Mouse (Mus musculus) ovary, postnatal 10 days (tissue): ENCODE results near the gene Man1c1.

Source experiments
- DNase-seq: peaks from one replicate; pipeline ENCODE4 v3.0.0; 2022; ENCODE audit warnings: low spot score

The Man1c1 gene

GRCm38 (mm10) chr4:134603553-134603952 is 100.5 kb downstream of the Man1c1 start:
- DNase-seq: no peak

GRCm38 (mm10) chr4:134602610-134603009 is 101.5 kb downstream of the Man1c1 start:
- DNase-seq: no peak

- no peak for DNase-seq
Measured at GRCm38 (mm10) chr4:134601981-134602380, 102.1 kb downstream of the Man1c1 start.

GRCm38 (mm10) chr4:134601404-134601803 is 102.7 kb downstream of the Man1c1 start:
- DNase-seq: no peak

- DNase-seq: no peak
Measured at GRCm38 (mm10) chr4:134600777-134601176, 103.3 kb downstream of the Man1c1 start.

GRCm38 (mm10) chr4:134600060-134600459 is 104.0 kb downstream of the Man1c1 start:
- no peak for DNase-seq

GRCm38 (mm10) chr4:134596816-134597692 is 107.0 kb downstream of the Man1c1 start:
- no peak for DNase-seq

GRCm38 (mm10) chr4:134594731-134595439 is 109.2 kb downstream of the Man1c1 start:
- no peak for DNase-seq

GRCm38 (mm10) chr4:134592442-134592841 is 111.6 kb downstream of the Man1c1 start:
- no peak for DNase-seq

GRCm38 (mm10) chr4:134591506-134592061 is 112.5 kb downstream of the Man1c1 start:
- peak; percentile 50 for DNase-seq

- no peak for DNase-seq
Measured at GRCm38 (mm10) chr4:134590227-134590926, 113.7 kb downstream of the Man1c1 start.

GRCm38 (mm10) chr4:134589786-134590185 is 114.3 kb downstream of the Man1c1 start:
- no peak for DNase-seq

GRCm38 (mm10) chr4:134588951-134589350 is 115.1 kb downstream of the Man1c1 start:
- DNase-seq: no peak

- no peak for DNase-seq
Measured at GRCm38 (mm10) chr4:134588287-134588686, 115.8 kb downstream of the Man1c1 start.

GRCm38 (mm10) chr4:134587636-134588197 is 116.4 kb downstream of the Man1c1 start:
- no peak for DNase-seq

- no peak for DNase-seq
Measured at GRCm38 (mm10) chr4:134586631-134587030, 117.5 kb downstream of the Man1c1 start.

- DNase-seq: no peak
Measured at GRCm38 (mm10) chr4:134586126-134586525, 118.0 kb downstream of the Man1c1 start.

- no peak for DNase-seq
Measured at GRCm38 (mm10) chr4:134583513-134583912, 120.6 kb downstream of the Man1c1 start.

- DNase-seq: no peak
Measured at GRCm38 (mm10) chr4:134581365-134581764, 122.7 kb downstream of the Man1c1 start.

- DNase-seq: no peak
Measured at GRCm38 (mm10) chr4:134580351-134581148, 123.5 kb downstream of the Man1c1 start.

GRCm38 (mm10) chr4:134579620-134580019 is 124.5 kb downstream of the Man1c1 start:
- no peak for DNase-seq
